Mouse (Mus musculus) layer of hippocampus, adult 9-11 months (tissue): Measurements from ENCODE around the gene Nr1i3.

Experiments used
- DNase-seq: peaks from one replicate; pipeline ENCODE4 v3.0.0; 2022

Gene Nr1i3

DNA sequence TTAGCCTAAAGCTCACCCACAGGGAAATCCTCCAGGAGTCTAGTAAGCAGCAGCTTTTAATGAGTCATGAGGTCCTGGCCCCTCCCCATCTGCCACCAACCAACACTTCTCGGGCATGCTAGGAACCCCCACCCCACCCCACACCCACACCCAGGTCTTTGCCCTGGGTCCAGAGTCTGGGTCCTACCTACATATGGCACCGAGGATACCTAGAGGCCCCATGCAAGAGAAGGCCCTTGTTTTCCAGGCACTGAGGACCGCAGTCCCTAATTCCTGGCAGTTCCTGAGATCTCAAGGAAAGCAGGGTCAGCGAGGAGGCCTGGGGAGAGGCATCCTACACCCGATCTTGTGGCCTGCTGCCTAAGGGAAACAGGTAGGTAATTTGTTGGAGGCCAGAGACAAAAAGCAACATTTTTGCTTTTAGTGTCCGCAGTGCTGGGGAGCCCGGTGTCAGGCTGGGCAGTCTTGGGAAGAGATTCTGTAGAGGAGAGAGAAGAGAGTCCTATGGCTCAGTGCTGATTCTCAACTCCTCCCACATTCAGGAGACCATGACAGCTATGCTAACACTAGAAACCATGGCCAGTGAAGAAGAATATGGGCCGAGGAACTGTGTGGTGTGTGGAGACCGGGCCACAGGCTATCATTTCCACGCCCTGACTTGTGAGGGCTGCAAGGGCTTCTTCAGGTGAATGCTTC is at the start of gene Nr1i3:
TSS of gene Nr1i3 (plus strand) at position 170 of the 696 bp plus-strand sequence.
- no peak for DNase-seq

DNA sequence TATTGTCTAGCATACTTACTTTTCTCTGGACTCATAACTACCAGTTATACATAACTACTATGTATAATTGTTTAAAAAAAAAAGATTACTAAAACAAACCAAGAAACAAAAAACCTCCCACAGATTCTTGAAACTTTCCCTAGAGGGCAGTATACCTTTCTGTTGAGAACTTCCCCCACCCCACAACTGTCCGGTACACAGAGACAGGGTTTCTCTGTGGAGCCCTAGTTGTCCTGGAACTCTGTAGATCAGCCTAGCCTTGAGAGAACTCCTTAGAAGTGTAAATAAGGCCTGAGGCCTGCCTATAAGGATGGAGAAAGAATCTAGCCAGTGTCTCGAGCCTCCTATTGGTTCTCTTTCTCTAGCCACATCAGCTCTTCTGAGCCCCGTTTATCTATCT is 49.5 kb upstream of the Nr1i3 start:
- DNase-seq, result no peak

DNA sequence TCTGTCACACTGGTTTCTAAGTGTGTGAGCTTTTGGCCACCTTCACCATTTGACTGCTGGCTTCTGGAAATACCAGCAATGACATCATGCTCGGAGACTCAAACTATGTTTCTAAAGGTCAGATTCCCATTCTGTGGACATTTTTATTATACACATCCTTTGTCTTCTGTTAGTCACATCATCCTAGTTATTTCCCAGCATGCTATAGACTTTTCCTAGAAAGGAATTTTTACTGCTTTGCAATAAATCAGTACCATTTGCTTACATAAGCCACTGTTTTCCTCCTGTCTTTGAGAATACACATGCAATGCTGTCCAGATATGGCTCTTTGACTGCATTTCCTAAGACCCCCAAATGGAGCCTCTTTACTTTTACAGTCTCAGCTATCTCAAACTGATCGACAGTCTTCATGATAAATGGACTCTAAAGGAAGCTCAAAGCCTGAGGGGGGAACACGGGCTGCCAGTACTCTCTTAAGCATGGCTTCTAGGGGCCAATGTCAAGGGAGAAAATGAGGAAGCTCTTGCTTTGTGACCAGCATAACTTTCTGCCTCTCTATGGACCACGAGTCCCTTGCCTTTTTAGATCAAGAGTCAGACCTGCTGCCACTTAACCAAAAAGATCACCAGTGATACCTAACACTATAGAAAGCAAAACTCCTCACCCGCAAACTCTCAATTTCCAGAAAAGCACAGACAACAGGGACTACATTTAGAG is 48.0 kb upstream of the Nr1i3 start:
- no peak for DNase-seq

DNA sequence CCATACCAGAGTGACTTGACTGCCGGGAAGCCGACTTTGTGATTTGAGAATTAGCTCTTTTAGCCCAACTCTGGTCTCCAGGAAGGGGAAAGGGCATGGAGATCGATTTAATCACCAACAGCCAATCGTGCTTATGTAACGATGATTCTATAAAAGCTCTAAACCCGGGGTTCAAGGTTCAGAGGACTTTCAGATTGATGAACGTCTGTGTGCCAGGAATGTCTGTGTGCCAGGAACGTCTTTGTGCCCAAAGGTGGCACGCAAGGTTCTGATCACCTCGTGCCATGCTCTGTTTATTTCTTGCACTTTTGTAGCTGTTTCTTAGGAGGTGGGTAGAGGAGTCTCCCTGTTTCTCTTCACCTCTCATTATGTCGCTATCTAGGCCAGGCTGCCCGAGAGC is 44.9 kb upstream of the Nr1i3 start:
- DNase-seq, result no peak

DNA sequence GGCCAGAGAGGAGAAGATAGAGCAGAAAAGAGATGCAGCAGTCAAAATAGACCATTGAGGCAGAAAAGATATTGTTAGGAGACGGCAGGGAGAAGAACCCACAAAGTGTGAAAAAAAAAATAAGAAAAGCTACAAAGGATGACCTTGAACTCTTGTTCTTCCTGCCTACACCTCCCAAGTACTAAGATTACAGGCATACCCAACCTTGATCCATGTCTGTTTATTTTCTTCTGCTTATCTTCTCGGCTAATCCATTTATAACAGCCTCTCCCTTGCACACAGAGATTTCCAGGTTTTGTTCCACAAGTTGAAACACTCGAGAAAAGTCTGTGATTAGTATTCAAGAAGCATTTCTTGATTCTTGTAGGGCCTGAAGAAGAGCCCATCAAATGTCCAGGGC is 43.9 kb upstream of the Nr1i3 start:
- DNase-seq, result no peak

DNA sequence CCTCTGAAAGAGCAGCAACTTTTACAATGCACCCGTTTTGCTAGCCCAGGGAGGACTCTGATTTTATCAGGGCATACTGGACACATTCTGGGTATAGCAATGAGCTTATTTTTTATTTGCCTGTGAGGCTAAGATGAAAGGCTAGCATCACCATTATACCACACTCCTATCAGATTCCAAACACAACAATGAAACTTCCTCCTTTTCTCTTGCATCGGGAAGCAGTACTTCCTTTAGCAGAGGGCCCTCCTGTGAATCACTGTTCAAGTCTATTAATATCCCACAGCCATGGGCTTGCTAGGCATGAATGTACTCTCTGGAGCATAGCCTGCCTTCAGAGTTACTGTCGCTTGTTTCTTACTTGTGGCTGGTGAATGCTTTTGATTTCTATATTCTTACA is 42.6 kb upstream of the Nr1i3 start:
- DNase-seq, result no peak

DNA sequence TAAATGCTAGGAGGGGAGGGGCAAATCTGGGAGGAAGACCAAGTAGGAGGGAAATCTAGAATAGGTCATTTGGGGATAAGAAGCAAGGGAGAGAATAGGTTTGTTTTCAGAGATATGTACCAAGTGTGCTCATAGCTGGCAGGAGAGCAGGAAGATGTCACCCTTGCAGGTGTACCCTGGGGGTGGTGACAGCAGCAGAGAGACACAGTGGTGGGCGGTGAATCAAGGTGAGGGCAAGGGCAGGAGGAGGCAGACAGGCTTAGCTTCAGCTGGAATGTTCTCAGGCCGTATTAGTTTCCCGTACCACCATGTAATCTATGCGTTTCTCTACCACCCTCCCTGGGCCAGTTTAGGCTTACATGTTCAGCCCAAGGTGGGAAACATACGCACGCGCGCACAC is 41.0 kb upstream of the Nr1i3 start:
- no peak for DNase-seq

DNA sequence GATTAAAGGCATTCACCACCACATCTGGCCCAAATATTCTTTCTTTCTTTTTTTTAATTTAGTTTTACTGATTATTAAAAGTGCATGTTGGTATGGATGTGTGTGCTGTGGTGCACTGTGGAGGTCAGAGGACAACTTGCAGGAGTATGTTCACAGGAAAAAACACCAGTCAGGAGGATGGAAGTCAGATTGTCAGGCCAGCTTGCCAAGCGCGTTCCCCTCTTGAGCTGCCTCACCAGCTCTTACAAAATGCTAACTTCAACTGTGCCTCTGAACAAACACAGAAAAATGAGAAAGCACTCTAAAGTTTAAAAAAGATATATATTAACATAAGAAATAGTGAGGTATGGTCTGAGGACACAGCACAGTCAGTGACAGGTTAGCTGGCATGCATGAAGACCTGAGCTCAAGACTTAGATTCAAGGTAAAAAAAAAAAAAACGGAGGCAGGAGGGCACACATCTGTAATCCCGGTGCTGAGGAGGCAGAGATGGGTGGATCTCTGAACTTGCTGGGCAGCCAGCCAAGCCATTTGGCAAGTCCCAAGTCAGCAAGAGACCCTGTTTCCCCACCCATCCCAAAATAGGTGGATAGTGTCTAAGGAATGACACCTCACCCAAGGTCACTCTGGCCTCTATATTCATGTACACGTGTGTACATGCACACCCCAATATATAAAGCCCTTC is 34.1 kb upstream of the Nr1i3 start:
- DNase-seq, result no peak

DNA sequence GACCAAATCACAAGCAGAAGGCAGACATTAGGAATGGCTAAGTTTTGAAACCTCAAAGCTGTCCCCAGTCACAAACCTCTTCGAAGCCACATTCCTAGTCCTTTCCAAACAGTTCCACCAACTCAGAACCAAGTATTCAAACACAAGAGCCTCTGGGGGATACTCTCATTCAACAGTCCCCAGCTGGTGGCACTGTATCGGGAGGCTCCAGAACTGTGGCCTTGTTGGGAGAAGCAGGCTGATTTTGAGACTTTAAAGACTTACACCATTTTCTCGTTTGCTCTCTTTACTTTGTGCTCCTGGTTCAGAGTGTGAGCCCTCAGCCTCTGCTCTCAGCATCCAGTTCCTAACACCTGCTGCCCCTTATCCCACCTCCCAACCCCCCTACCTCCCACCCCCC is 30.7 kb upstream of the Nr1i3 start:
- DNase-seq, result no peak

DNA sequence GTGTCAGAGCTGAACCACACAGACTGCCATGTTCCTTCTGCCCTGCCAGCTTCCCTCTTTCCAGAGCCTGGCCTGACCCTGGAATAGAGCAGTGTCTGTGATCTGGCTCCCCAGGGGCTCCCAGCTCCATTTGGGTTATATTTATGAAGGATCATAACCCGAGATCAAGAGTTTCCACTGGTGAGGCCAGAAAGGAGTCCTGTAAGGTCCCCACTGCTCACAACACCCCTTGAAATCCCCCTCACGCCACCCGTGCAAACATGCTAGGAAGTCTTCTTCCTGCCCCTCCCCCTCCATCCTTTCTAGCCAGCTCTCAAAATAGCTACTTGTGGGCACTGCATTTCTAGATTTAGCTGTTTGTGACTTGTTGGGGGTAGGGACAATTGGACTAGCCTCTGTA is 30.1 kb upstream of the Nr1i3 start:
- DNase-seq, result peak; percentile 38

DNA sequence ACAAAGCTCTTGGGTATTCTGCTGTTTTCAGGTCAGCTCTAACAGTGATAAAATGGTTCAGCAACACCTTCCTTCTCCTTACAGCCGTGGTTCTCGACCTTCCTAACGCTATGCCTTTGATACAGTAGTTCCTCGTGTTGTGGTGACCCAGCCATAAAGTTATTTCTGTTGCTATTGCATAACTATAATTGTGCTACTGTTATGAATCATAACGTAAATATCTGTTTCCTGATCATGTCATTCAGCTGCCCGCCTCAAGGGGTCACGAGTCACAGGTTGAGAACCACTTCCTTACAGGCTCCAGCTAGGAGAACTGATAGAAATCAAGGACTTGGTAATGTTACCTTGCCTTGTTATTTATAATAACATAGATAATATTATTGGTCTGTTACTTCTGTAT is 29.5 kb upstream of the Nr1i3 start:
- DNase-seq, result no peak

DNA sequence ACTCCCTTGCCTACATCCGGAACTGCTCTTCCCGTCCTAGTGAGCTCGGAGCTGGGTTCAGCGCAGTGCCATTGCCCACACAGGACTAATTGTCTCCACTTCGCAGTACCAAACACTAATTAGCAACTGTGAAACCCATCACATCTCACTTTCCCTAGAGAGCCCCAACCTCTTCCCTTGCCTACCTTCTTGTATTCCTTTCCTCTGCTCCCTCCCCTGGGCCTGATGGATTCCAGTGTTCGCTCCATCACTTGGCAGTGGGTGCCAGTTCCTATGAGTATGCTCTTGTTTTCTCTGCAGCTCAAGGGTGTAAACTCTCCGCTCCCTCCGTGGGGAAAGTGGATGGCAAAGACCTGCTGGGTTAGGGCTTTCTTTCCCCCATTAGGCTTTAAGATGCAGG is 28.1 kb upstream of the Nr1i3 start:
- no peak for DNase-seq

DNA sequence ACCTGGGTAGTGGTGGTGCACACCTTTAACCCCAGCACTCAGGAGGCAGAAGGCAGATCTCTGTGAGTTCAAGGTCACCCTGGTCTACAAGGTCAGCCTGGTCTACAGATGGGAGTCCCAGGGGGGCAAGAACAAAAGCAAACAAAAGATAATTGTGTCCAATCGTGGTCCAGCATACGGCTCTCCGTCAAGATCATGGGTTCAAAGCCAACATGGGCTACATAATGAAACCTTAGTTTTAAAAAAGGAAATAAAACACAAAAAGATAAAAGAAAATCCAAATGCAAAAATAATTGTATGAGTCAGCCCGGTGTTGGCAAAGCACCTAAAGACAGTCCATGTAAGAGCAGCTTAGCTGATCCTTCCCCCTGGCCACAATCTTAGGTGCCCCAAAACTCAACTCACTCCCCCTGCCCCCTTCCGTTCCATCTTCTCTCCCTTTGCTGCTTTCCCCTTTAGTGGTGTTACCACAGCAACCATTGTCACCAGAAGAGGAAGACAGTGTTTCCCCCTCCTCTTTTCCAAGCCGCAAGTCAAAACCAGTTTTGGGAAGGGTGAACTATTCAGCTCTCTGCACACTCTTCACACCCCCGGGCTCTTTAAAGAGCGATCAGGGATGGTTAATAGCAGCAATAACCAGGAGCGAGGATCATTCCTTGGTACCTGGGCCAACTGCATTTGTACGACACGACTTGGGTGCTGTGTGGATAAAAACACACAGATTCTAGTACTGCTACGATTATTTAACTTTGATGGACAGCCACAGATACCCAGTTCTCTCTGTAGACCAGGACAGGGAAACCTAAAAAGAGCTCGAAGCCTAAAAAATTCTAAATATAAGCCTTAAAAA is 25.7 kb upstream of the Nr1i3 start:
- DNase-seq, result no peak

DNA sequence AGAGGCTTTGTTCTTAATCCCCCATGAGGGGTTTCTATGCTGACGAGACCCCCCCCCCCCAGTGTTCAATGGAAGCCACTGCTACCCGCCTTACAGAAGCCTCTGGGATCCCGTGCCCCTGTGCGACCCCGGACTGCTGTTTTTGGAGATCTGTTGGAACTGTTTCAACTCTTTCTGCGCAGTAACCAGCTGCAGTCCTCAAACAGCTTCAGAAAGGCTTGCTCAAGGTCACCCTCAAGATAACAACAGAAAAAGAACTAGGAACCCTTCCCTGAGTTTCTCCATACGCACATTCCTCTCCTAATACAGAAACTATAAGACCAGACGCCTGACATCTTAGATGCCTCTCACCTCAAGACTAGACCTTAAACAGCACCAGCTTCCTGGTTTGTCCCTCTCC is 24.7 kb upstream of the Nr1i3 start:
- no peak for DNase-seq

DNA sequence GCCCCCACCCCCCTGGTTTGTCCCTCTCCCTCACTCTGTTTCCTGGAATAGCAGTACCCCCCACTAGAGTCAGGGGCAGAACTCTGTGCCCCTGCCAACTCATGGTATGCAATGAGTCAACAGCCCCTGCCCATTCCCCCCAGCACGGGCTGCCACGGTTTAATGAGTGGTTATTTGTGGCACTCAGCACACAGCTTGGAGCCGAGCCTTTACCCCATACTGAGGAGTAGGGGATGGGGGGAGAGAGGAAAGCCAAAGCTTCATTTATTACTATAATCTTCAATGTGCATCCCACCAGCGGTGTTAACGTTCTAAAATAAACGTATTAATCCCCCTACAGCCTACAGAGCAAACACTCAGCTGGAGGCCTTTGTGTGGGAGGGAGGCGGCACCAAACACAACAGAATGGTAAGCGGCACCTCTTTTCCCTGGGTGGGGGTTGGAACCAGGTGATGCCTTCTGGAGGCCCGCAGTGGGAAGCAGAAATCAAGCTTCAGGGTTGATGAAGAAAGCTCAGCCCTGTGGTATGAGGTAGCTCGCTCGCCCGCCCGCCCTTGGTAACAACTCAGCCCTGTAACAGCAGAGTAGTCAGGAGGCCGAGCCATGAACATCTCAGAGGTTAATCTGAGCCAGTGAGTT is 24.2 kb upstream of the Nr1i3 start:
- DNase-seq, result no peak

DNA sequence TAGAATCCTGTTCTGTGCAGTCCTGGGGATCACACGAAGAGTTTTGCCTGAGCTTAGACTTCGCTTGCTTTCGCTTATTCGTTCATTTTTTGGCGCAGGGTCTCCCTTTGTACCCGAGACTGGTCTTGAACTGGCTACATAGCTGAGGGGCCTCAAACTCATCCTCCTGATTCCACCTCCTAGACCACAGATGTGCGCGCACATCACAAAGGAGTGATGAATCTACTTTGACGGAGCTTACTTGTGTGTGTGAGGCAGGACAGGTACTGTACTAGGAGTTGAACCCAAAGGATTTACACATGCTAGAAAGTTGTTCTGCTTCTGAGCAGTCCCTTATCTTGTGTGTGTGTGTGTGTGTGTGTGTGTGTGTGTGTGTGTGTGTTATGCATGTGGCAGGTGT is 22.9 kb upstream of the Nr1i3 start:
- no peak for DNase-seq

DNA sequence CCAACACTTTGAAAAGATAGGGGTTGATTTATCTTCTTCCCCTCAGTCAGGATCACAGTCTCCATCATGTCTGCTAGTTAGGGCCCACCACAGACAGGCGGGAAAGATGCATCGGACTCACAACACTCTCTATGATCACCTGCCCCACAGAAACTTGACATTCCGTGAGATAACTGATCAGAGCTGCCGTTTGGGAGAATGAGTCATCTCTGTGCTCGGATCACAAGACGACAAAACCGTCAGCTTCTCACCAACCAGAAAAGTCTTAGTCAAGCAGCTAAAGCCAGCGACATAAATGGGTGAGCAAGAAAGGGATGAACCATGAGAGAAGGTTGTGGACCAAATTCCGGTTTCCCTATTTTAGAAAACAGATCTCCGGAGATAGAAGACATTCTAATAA is 21.5 kb upstream of the Nr1i3 start:
- no peak for DNase-seq

DNA sequence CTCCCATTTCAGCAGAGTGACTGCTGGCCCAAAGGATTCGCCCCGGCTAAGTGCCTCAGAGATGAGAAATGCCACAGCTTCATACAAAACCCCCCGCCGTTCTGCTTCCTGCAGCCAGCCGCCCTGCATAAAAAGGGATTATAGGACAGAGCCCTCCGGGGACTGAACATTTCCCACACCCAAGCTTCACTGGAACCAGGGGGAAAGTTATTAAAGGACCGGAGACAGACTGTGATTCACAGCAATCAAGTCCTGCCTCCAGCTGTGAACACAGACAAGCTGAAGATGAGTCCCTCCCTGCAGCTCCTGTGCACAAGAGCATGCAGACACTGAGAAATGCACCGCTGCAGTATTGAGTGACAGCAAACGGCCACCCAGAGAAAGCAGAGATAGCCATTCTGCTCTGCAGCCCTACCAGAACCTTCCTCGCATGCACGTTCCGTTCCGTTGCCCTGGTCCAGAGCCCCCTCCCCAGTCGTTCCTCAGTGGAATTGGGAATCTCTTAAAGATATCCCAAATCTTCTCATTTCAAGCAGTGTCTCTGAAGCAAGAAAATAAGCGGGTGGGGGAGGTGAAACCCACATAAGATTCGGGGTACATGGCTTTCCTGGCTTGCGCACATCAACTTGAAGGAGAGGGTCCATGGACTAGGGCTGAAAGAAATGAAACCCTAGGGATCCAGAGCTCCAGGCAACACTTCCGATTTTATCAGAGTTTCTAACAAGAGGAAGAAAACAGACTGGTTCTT is 20.5 kb upstream of the Nr1i3 start:
- no peak for DNase-seq

DNA sequence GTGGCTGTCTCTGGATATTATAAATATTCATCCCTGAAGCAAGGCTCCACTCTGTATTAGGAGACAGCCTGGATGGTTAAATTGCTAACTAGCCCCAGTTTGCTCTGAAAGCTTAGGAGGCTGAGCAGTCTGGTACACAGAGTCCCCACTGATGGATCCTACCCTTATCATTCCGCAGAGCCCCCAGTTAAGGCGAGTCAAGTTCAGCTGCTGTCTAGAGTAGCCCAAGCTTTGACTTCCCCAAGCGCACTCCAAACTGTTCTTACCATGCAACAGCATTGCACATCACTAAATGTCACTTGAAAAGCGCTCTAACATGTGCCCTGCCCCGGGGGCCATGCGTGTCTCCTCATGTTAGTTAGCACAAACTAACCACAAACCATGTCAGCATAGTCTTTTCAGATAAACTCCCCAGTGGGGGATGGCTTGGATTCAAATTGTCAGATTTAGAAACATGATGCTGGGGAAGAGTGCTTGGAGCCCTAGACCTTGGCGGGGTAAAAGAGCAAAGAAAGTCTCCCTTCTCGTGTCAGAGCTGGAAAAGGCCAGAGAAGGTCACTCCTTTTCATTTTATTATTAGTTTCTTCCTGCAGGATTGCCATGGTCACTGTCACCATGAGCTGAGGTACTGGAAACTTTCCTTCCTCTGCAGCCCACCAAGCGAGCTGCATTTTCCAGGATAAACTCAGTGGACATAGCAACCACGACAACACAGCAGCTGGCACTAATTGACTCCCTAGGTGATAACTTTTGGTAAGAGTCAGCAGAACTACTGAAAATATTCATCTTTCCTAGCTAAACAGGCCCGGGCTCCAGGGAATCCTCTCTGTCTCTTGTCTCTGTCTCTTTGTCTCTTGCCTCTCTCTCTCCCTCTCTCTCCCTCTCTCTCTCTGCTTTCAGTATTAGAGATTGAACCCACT is 19.6 kb upstream of the Nr1i3 start:
- DNase-seq, result no peak

DNA sequence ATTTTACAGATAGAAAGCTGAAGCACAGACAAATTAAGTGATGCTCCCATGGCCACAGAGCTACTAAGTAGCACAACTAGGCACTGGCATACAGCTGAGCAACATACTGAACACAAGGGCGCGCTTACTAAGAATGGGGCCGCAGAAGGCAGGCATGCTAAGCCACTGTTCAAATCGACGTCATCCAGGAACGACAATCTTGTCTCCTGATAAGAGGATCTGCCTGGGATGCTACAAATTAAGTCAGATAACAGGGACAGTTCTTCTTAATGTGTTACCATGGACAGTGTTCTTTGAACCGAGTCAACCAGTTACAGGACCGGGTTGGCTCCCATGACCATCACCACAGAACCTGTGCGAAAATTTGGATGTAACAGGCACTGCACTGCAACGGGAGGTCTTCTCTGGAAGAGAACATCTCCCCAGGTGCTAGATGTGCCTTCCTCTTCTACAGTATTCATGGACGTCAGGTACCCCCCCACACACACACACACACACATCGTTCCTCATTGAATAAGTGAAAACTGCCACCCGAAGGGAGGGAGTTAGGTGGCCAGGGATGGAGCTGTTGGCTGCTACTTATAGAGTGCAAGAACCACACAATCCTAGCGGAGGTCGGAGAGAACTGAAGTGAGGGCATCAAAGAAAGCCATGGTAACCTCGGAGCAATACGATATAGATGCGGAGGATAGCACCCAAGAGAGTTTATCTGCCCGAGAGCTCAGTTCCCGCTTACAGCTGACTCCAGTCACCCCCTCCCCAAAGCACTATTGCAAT is 18.5 kb upstream of the Nr1i3 start:
- no peak for DNase-seq
